Mouse (Mus musculus): ENCODE measurements around the gene Aqp7. TPM values are rescaled to one million over a fixed set of nuclear protein-coding genes. Genes with fewer than 3 reads are reported as not detected.

Gene Aqp7
- 0.35 and 0.62 TPM in 2 replicates for polyA plus RNA-seq (2015; fragmentation: Nextera tagmentation; extraction: Ambion mirVana)

DNA sequence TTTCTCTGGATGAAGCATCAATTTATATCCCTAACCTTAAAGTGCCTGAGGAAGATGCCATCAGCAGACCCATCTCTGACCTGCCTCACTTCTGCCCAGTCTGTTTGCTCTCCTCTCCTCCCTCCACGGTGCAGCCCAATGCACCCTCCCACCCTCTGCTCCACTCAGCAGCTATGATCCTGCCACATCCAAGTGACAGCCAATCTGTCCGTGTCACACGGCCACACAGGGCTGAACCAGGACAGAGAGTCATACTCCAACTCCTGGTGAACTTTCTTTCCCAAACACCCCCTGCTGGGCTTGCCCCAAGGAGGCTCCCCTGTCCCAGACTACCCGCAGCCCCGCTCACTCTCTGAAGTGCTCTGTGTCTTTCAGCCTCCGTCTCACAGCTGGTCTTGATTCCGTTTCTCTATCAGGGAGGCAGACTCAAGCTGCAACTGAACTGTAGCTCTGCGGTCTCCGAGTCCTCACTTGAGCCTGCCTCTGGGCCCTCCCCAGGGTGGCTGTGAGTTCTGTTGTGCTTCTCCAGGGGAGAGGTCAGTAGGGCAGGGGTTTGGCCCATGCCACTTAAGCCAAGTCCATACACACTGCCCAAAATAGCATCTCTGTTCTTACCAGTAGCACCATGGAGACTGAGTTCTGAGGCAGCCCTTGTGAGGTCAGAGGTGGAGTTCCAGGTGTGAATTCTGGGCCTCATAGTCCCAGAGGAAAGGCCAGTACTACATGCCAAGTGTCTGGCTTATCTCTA lies at the start of gene Aqp7:
Aqp7 (minus strand) TSS at position 616 of the 748 bp plus-strand sequence.
- no peak for ATAC-seq

GRCm38 (mm10) chr4:41097381-41097780 lies 49.4 kb upstream of the Aqp7 start:
- 65% methylated on average over 13 of the region's 13 CpGs for WGBS

More for the DNA sequence above, at the start of gene Aqp7:
- Histone ChIP-seq H3K9me3 (no peaks in the 10 kb centered on the region), H3K4me1 (replicated peaks) (0 out of 2 replicates have a peak, but pooled peaks cover 7% of the 10 kb centered on the region), H3K36me3 (no peaks in the 10 kb centered on the region), H3K4me2 (replicated peaks) (no peak within 1 kb of the TSS), H3K4me3 (replicated peaks) (no peak within 1 kb of the TSS), H3K27me3 (replicated peaks) (no peaks in the 10 kb centered on the region), H3K9ac (no peak within 1 kb of the TSS), H3K27ac (no peak within 1 kb of the TSS)
- 40% methylated on average over 9 of the region's 9 CpGs for WGBS

GRCm38 (mm10) chr4:41096794-41097193 lies 48.9 kb upstream of the Aqp7 start:
- H3K27me3 ChIP-seq (replicated peaks) = no peaks in the 10 kb centered on the region; the same call in 1 of the 2 replicates
- 73% methylated on average over 5 of the region's 5 CpGs for WGBS
- H3K36me3 ChIP-seq = no peaks in the 10 kb centered on the region
- H3K27ac ChIP-seq = no peak overlapping the region
- 0 out of 2 replicates have a peak overlapping the region, but pooled peaks have one; percentile 91 for H3K4me2 ChIP-seq (replicated peaks)
- H3K4me1 ChIP-seq (replicated peaks) = peaks cover 37% of the 10 kb centered on the region
- ATAC-seq = no peak
- H3K9ac ChIP-seq = no peak overlapping the region
- no peak overlapping the region for H3K4me3 ChIP-seq (replicated peaks)
- H3K9me3 ChIP-seq = no peaks in the 10 kb centered on the region

More at GRCm38 (mm10) chr4:41097381-41097780, 49.4 kb upstream of the Aqp7 start:
- no peaks in the 10 kb centered on the region for H3K9me3 ChIP-seq
- H3K36me3 ChIP-seq = no peaks in the 10 kb centered on the region
- no peaks in the 10 kb centered on the region; the same call in 1 of the 2 replicates for H3K27me3 ChIP-seq (replicated peaks)
- no peak overlapping the region for H3K9ac ChIP-seq
- ATAC-seq = no peak
- H3K4me2 ChIP-seq (replicated peaks) = peak overlapping the region; percentile 91; the same call in 1 of the 2 replicates
- H3K4me1 ChIP-seq (replicated peaks) = peaks cover 37% of the 10 kb centered on the region
- H3K4me3 ChIP-seq (replicated peaks) = peak overlapping the region; percentile 37; the same call in 1 of the 2 replicates
- no peak overlapping the region for H3K27ac ChIP-seq

DNA sequence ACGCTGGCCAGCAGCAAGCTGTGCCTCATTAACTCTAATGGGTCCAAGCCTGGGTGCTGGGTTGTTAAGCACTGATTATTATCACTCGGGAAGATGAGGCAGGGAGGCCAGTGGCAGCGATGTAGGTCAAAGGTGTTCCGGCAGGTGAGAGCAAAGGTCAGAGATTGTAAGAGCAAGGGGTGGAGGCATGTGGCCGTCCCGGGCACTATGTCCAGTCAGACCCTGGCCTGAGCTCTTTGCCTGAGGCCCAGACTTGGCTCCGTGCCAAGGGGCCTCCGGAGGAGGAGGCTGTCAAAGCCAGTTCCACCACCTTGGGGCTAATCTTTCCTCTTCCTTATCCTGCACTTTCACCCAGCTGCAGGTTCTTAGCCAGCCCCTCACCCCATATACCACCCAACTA lies 48.2 kb upstream of the Aqp7 start:
- WGBS = 40% methylated on average over 8 of the region's 8 CpGs
- ATAC-seq = peak; percentile 40
- no peaks in the 10 kb centered on the region; the same call in 1 of the 2 replicates for H3K27me3 ChIP-seq (replicated peaks)
- H3K4me1 ChIP-seq (replicated peaks) = peaks cover 37% of the 10 kb centered on the region
- no peak overlapping the region for H3K9ac ChIP-seq
- H3K4me2 ChIP-seq (replicated peaks) = 0 out of 2 replicates have a peak overlapping the region, but pooled peaks have one; percentile 4
- H3K4me3 ChIP-seq (replicated peaks) = no peak overlapping the region
- H3K36me3 ChIP-seq = no peaks in the 10 kb centered on the region
- no peaks in the 10 kb centered on the region for H3K9me3 ChIP-seq
- no peak overlapping the region for H3K27ac ChIP-seq

- Histone ChIP-seq H3K4me2 (replicated peaks) (no peak overlapping the region), H3K4me1 (replicated peaks) (peaks cover 37% of the 10 kb centered on the region)
- ATAC-seq = peak; percentile 63
Observed at GRCm38 (mm10) chr4:41094361-41094760, 46.4 kb upstream of the Aqp7 start.

GRCm38 (mm10) chr4:41092958-41093357 lies 45.0 kb upstream of the Aqp7 start:
- Histone ChIP-seq H3K4me1 (replicated peaks) (peaks cover 29% of the 10 kb centered on the region), H3K36me3 (no peaks in the 10 kb centered on the region), H3K27ac (no peak overlapping the region), H3K27me3 (replicated peaks) (no peaks in the 10 kb centered on the region; the same call in 1 of the 2 replicates), H3K4me3 (replicated peaks) (no peak overlapping the region), H3K4me2 (replicated peaks) (no peak overlapping the region), H3K9ac (no peak overlapping the region), H3K9me3 (no peaks in the 10 kb centered on the region)
- WGBS = 69% methylated on average over 1 of the region's 1 CpGs
- ATAC-seq = no peak

More at GRCm38 (mm10) chr4:41094361-41094760, 46.4 kb upstream of the Aqp7 start:
- Histone ChIP-seq H3K9me3 (no peaks in the 10 kb centered on the region), H3K27me3 (replicated peaks) (no peaks in the 10 kb centered on the region; the same call in 1 of the 2 replicates), H3K4me3 (replicated peaks) (no peak overlapping the region), H3K27ac (no peak overlapping the region), H3K36me3 (no peaks in the 10 kb centered on the region), H3K9ac (no peak overlapping the region)
- WGBS = 39% methylated on average over 9 of the region's 9 CpGs

DNA sequence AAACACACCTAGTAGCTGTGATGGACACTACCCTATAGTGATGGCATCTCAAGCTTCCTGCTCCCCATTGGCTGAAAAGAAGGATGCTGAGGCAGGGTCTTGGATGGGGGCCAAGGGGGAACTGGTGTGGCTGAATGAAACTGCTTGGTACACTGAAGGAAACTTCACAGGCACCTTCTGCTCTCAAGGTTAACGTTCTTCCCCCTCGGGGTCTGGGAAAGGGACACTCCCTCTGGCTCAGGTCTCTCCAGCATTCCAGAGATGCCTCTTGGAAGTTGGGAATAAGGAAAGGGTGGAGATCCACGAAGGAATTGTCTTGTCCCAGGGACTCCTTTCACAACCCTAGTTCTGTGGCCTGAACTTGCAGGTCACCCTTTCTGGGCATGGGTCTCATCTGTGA lies 43.5 kb upstream of the Aqp7 start:
- WGBS = 43% methylated on average over 3 of the region's 3 CpGs

DNA sequence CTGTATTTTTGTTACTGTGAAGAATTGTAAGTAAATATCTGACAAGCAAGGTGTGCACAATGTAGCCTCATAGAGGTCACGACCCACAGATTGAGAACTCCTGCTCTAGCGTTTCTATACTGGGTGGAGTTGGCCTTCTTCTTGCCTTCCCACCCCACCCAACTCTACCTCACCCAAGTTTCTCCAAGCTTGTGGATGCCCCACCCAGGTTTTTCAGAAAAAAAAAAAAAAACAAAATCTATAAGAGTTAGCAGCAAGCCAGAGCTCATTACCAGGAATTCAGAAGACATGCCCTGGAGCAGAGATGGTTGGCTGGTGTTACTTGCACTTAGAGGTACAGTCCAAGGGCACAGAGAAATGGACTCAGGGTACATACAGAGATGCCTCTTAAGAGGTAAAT lies 41.8 kb upstream of the Aqp7 start:
- H3K27ac ChIP-seq = no peak overlapping the region
- H3K9ac ChIP-seq = no peak overlapping the region
- H3K4me2 ChIP-seq (replicated peaks) = no peak overlapping the region
- H3K9me3 ChIP-seq = no peaks in the 10 kb centered on the region
- 52% methylated on average over 2 of the region's 2 CpGs for WGBS
- H3K4me1 ChIP-seq (replicated peaks) = peaks cover 8% of the 10 kb centered on the region
- no peak for ATAC-seq
- no peaks in the 10 kb centered on the region for H3K27me3 ChIP-seq (replicated peaks)
- H3K36me3 ChIP-seq = no peaks in the 10 kb centered on the region
- H3K4me3 ChIP-seq (replicated peaks) = no peak overlapping the region

More for the DNA sequence above, 43.5 kb upstream of the Aqp7 start:
- H3K9me3 ChIP-seq = no peaks in the 10 kb centered on the region
- no peak overlapping the region for H3K4me3 ChIP-seq (replicated peaks)
- H3K9ac ChIP-seq = no peak overlapping the region
- no peaks in the 10 kb centered on the region; the same call in 1 of the 2 replicates for H3K27me3 ChIP-seq (replicated peaks)
- H3K27ac ChIP-seq = no peak overlapping the region
- H3K36me3 ChIP-seq = no peaks in the 10 kb centered on the region
- peaks cover 17% of the 10 kb centered on the region for H3K4me1 ChIP-seq (replicated peaks)
- ATAC-seq = no peak
- H3K4me2 ChIP-seq (replicated peaks) = no peak overlapping the region

DNA sequence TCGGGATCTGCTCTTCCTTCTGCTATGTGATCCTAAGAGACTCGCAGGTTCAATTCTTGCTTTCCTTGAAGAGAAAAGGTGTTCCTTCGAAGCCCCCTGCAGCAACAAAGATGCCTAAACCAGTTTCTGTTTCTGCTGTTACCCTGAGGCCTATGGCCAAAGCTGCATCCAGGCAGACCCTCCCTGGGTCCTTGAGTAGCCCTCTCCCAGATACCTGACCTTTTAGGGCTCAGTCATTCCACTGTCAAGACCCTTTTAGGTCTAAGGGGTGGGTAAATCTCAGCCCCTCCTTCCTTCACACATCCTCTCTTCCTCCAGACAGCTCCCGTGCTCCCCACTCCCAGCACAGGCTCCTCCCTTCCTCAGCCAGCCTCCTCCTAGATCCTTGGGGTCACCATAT lies 41.2 kb upstream of the Aqp7 start:
- ATAC-seq = no peak
- Histone ChIP-seq H3K36me3 (no peaks in the 10 kb centered on the region), H3K27ac (no peak overlapping the region), H3K4me3 (replicated peaks) (no peak overlapping the region), H3K27me3 (replicated peaks) (no peaks in the 10 kb centered on the region), H3K4me1 (replicated peaks) (peaks cover 2% of the 10 kb centered on the region), H3K9me3 (no peaks in the 10 kb centered on the region), H3K4me2 (replicated peaks) (no peak overlapping the region), H3K9ac (no peak overlapping the region)
- 76% methylated on average over 4 of the region's 4 CpGs for WGBS

- H3K4me1 ChIP-seq (replicated peaks) = no peaks in the 10 kb centered on the region
- H3K4me3 ChIP-seq (replicated peaks) = no peak overlapping the region
- no peaks in the 10 kb centered on the region for H3K9me3 ChIP-seq
- no peaks in the 10 kb centered on the region for H3K36me3 ChIP-seq
- H3K27me3 ChIP-seq (replicated peaks) = no peaks in the 10 kb centered on the region
- no peak overlapping the region for H3K9ac ChIP-seq
- no peak overlapping the region for H3K4me2 ChIP-seq (replicated peaks)
- 82% methylated on average over 16 of the region's 16 CpGs for WGBS
- H3K27ac ChIP-seq = no peak overlapping the region
- peak; percentile 74; the same call in 1 of the 2 replicates for ATAC-seq
Observed at GRCm38 (mm10) chr4:41087459-41088298, 39.7 kb upstream of the Aqp7 start.

GRCm38 (mm10) chr4:41086947-41087346 lies 39.0 kb upstream of the Aqp7 start:
- no peaks in the 10 kb centered on the region for H3K4me1 ChIP-seq (replicated peaks)
- no peaks in the 10 kb centered on the region for H3K27me3 ChIP-seq (replicated peaks)
- H3K4me3 ChIP-seq (replicated peaks) = no peak overlapping the region
- ATAC-seq = peak; percentile 69; the same call in 1 of the 2 replicates
- no peaks in the 10 kb centered on the region for H3K9me3 ChIP-seq
- H3K27ac ChIP-seq = no peak overlapping the region
- H3K9ac ChIP-seq = no peak overlapping the region
- no peaks in the 10 kb centered on the region for H3K36me3 ChIP-seq
- 75% methylated on average over 9 of the region's 9 CpGs for WGBS
- H3K4me2 ChIP-seq (replicated peaks) = no peak overlapping the region

GRCm38 (mm10) chr4:41084819-41085218 lies 36.9 kb upstream of the Aqp7 start:
- H3K27ac ChIP-seq = no peak overlapping the region
- H3K4me3 ChIP-seq (replicated peaks) = no peak overlapping the region
- ATAC-seq = no peak
- WGBS = 82% methylated on average over 4 of the region's 4 CpGs
- no peaks in the 10 kb centered on the region for H3K27me3 ChIP-seq (replicated peaks)
- no peaks in the 10 kb centered on the region for H3K36me3 ChIP-seq
- no peaks in the 10 kb centered on the region for H3K9me3 ChIP-seq
- no peak overlapping the region for H3K9ac ChIP-seq
- H3K4me2 ChIP-seq (replicated peaks) = no peak overlapping the region
- H3K4me1 ChIP-seq (replicated peaks) = no peaks in the 10 kb centered on the region

Data from intestine, embryonic 15.5 days (tissue).